10 mouse cellular contexts compared by ENCODE assay signal in genomic region chr8:80982829-80983228, GRCm38 (mm10). TPM values are rescaled to one million over a fixed set of nuclear protein-coding genes. Genes with fewer than 3 reads are reported as not detected.
DNase-seq lines count a peak whose midpoint lies in the region; ATAC-seq and TF ChIP-seq lines count a peak whose summit lies in the region.
"Had no signal": no experiment of that assay in that cellular context is flagged by ENCODE, and none has a peak within 500 bp of the region (broad histone marks: within the 10 kb centered on the region; RNA-seq: fewer than 3 reads in every experiment).

No protein-coding gene starts in this region.

- H3K9me3 ChIP-seq in kidney, embryonic 16.5 days (ENCODE audit: low read length) = no peaks in the 10 kb centered on the region
- H3K9me3 ChIP-seq in G1E (replicated peaks) = peaks cover 2% of the 10 kb centered on the region; the same call in 1 of the 2 replicates
- no peaks in the 10 kb centered on the region for H3K9me3 ChIP-seq in forebrain, postnatal 0 days (ENCODE audit: low read length)
- H3K9me3 ChIP-seq: liver, embryonic 13.5 days had no signal

- no peaks in the 10 kb centered on the region for H3K27me3 ChIP-seq in kidney, adult 2 months (replicated peaks; ENCODE audit: control insufficient read depth, insufficient read depth, low read length)
- no peaks in the 10 kb centered on the region for H3K27me3 ChIP-seq in kidney, embryonic 16.5 days (ENCODE audit: insufficient read depth, low read length)
- H3K27me3 ChIP-seq in G1E (ENCODE audit: insufficient read depth, low read length) = no peaks in the 10 kb centered on the region
- no peaks in the 10 kb centered on the region for H3K27me3 ChIP-seq in forebrain, postnatal 0 days (ENCODE audit: insufficient read depth, low read length)
- H3K27me3 ChIP-seq: liver, embryonic 13.5 days had no signal

- TF ChIP-seq POLR2A in kidney, adult 2 months (IDR thresholded peaks at IDR 0.05; ENCODE audit: low read depth, low read length) = no peak

- H3K36me3 ChIP-seq in kidney, adult 2 months (ENCODE audit: control insufficient read depth, insufficient read depth, low read length) = no peaks in the 10 kb centered on the region; the same call in 1 of the 2 replicates
- peaks cover 45% of the 10 kb centered on the region for H3K36me3 ChIP-seq in kidney, embryonic 16.5 days (ENCODE audit: insufficient read depth, low read length)
- H3K36me3 ChIP-seq in G1E (replicated peaks) = peaks cover 72% of the 10 kb centered on the region
- peaks cover 26% of the 10 kb centered on the region for H3K36me3 ChIP-seq in forebrain, postnatal 0 days (ENCODE audit: insufficient read depth)

- TF ChIP-seq CTCF in kidney, adult 2 months (conservative IDR thresholded peaks at IDR 0.05; ENCODE audit: insufficient read depth, insufficient read length, low read depth, low read length) = no peak
- no peak for TF ChIP-seq CTCF in G1E (IDR thresholded peaks at IDR 0.05; ENCODE audit: low read depth, low read length)
- no peak for TF ChIP-seq CTCF in forebrain, postnatal 0 days (IDR thresholded peaks at IDR 0.05; ENCODE audit: low read depth)

- peaks cover 3% of the 10 kb centered on the region; the same call in 1 of the 2 replicates for H3K4me1 ChIP-seq in kidney, adult 2 months (ENCODE audit: control insufficient read depth, insufficient read depth, low read length)
- H3K4me1 ChIP-seq in kidney, embryonic 16.5 days (ENCODE audit: insufficient read depth, low read length) = no peaks in the 10 kb centered on the region
- H3K4me1 ChIP-seq in G1E (ENCODE audit: insufficient read depth, low read depth, low read length) = no peaks in the 10 kb centered on the region
- no peaks in the 10 kb centered on the region for H3K4me1 ChIP-seq in forebrain, postnatal 0 days (ENCODE audit: insufficient read depth)
- H3K4me1 ChIP-seq: liver, embryonic 13.5 days had no signal

- no peak overlapping the region for H3K4me3 ChIP-seq in kidney, adult 2 months (ENCODE audit: insufficient read depth, low read depth, low read length)
- no peak overlapping the region for H3K4me3 ChIP-seq in kidney, embryonic 16.5 days (ENCODE audit: low read length)
- H3K4me3 ChIP-seq in G1E (ENCODE audit: low read depth, low read length) = no peak overlapping the region
- H3K4me3 ChIP-seq in forebrain, postnatal 0 days (ENCODE audit: low read depth, low read length) = no peak overlapping the region
- H3K4me3 ChIP-seq: liver, embryonic 13.5 days had no signal

- ATAC-seq in kidney, embryonic 16.5 days (ENCODE audit: low FRiP score, low TSS enrichment) = no peak
- no peak for ATAC-seq in G1E (ENCODE audit: extremely low read depth, insufficient number of reproducible peaks, low FRiP score, poor library complexity, severe bottlenecking)
- no peak; the same call in 1 of the 2 replicates for ATAC-seq in forebrain, postnatal 0 days
- ATAC-seq: activated CD4-positive, CD25-positive, alpha-beta regulatory T cell, adult 4 months had no signal

- H3K27ac ChIP-seq in kidney, adult 2 months (ENCODE audit: insufficient read depth, low read depth, low read length) = no peak overlapping the region
- no peak overlapping the region for H3K27ac ChIP-seq in kidney, embryonic 16.5 days (ENCODE audit: low read length)
- no peak overlapping the region for H3K27ac ChIP-seq in forebrain, postnatal 0 days (ENCODE audit: low read depth, low read length)
- H3K27ac ChIP-seq: liver, embryonic 13.5 days had no signal

- no peak overlapping the region for H3K9ac ChIP-seq in kidney, embryonic 16.5 days (replicated peaks; ENCODE audit: low read length)
- no peak overlapping the region for H3K9ac ChIP-seq in forebrain, postnatal 0 days
- H3K9ac ChIP-seq: liver, embryonic 13.5 days had no signal

- H3K4me2 ChIP-seq in kidney, embryonic 16.5 days (replicated peaks; ENCODE audit: low read depth, low read length) = no peak overlapping the region
- H3K4me2 ChIP-seq in forebrain, postnatal 0 days (ENCODE audit: low read depth) = no peak overlapping the region
- H3K4me2 ChIP-seq: liver, embryonic 13.5 days had no signal

- WGBS in kidney, adult 2 months = 38% methylated on average over 4 of the region's 4 CpGs
- WGBS in kidney, embryonic 16.5 days = 77% methylated on average over 4 of the region's 4 CpGs
- WGBS in forebrain, postnatal 0 days = 35% methylated on average over 4 of the region's 4 CpGs

- DNase-seq in kidney, adult 2 months = peak; percentile 59
- DNase-seq in G1E (ENCODE audit: low spot score) (peak; percentile 23), adipocyte (ENCODE audit: low spot score) (peak; percentile 69)
- DNase-seq in forebrain, postnatal 0 days = peak; percentile 50
- no peak for DNase-seq in embryo, embryonic 11 days
- no peak for DNase-seq in right cerebral cortex, postnatal 25 days
- DNase-seq in urinary bladder, adult 2 months (ENCODE audit: low spot score) = no peak
- DNase-seq: liver, embryonic 13.5 days had no signal

RNA-seq across cellular contexts. Expression of gene Usp38, which starts 31.9 kb away (rescaled TPM):
- 6.4 and 7.4 TPM in 2 replicates for polyA plus RNA-seq in kidney, adult 2 months (2012; rRNA removed)
- 18.1 and 19.5 TPM in 2 replicates for polyA plus RNA-seq in kidney, embryonic 16.5 days (2015; fragmentation: Nextera tagmentation; extraction: Ambion mirVana)
- total RNA-seq in G1E (2014; fragmentation: Nextera tagmentation) (57.9 and 64.8 TPM in 2 replicates), G1E (2017) (45.9 and 49.7 TPM in 2 replicates)
- 19.3 and 28.1 TPM in 2 replicates for polyA plus RNA-seq in G1E (2012)
- 36.6 and 40.3 TPM in 2 replicates for total RNA-seq in forebrain, postnatal 0 days (2014; rRNA removed)
- polyA plus RNA-seq in forebrain, postnatal 0 days (2015; fragmentation: Nextera tagmentation; extraction: Ambion mirVana) = 16.4 and 18.4 TPM in 2 replicates
- 9.9 and 10.2 TPM in 2 replicates for polyA plus RNA-seq in urinary bladder, adult 2 months (2012; rRNA removed)

Comparison
In these comparisons a context has a peak if more than half of its experiments do, and no peak if none do; other contexts are left out.
1. DNase-seq: peak in kidney, adult 2 months (single experiment), G1E (single experiment), adipocyte (single experiment) and forebrain, postnatal 0 days (single experiment); none in embryo, embryonic 11 days (single experiment), right cerebral cortex, postnatal 25 days (single experiment) and urinary bladder, adult 2 months (single experiment).